11 mouse cellular contexts compared by ENCODE assay signal in genomic region chr3:89179056-89179455, GRCm38 (mm10). TPM values are rescaled to one million over a fixed set of nuclear protein-coding genes. Genes with fewer than 3 reads are reported as not detected.
A peak's percentile ranks its signal among the peaks of the same experiment; 100 is the strongest.
DNase-seq lines count a peak whose midpoint lies in the region; ATAC-seq and TF ChIP-seq lines count a peak whose summit lies in the region.
"Had no signal": no experiment of that assay in that cellular context is flagged by ENCODE, and none has a peak within 500 bp of the region (broad histone marks: within the 10 kb centered on the region; RNA-seq: fewer than 3 reads in every experiment).

No protein-coding gene starts in this region.

- intact Hi-C loops in heart, adult 2 months (cut with DNase I) = loop anchor here (10.0 kb wide), 1 partner anchor 624 kb away; the partner anchor contains the start of genes Lamtor2 and Ubqln4
- intact Hi-C loops in left cerebral cortex, postnatal 14 days (cut with DNase I) = no loop called here

- no peak for TF ChIP-seq CTCF in heart, adult 2 months (IDR thresholded peaks at IDR 0.05)

- H3K27ac ChIP-seq in heart, adult 2 months = no peak overlapping the region
- no peak overlapping the region for H3K27ac ChIP-seq in midbrain, embryonic 13.5 days
- no peak overlapping the region for H3K27ac ChIP-seq in midbrain, embryonic 11.5 days (ENCODE audit: low read depth, low read length)
- no peak overlapping the region for H3K27ac ChIP-seq in midbrain, embryonic 15.5 days

- peak overlapping the region; percentile 91; the same call in 1 of the 2 replicates for H3K4me2 ChIP-seq in midbrain, embryonic 13.5 days (replicated peaks)
- no peak overlapping the region; the same call in 1 of the 2 replicates for H3K4me2 ChIP-seq in midbrain, embryonic 11.5 days
- peak overlapping the region; percentile 92 for H3K4me2 ChIP-seq in midbrain, embryonic 15.5 days

- H3K79me2 ChIP-seq in heart, adult 2 months (replicated peaks; ENCODE audit: control insufficient read depth, insufficient read depth, low read length) = no peaks in the 10 kb centered on the region

- no peaks in the 10 kb centered on the region for H3K27me3 ChIP-seq in heart, adult 2 months (ENCODE audit: control insufficient read depth, insufficient read depth, low read length)
- H3K27me3 ChIP-seq in midbrain, embryonic 13.5 days = no peaks in the 10 kb centered on the region
- H3K27me3 ChIP-seq in midbrain, embryonic 11.5 days (ENCODE audit: control insufficient read depth, insufficient read depth, low read length) = no peaks in the 10 kb centered on the region
- no peaks in the 10 kb centered on the region for H3K27me3 ChIP-seq in midbrain, embryonic 15.5 days (replicated peaks)

- no peak for TF ChIP-seq EP300 in heart, adult 2 months (IDR thresholded peaks at IDR 0.05; ENCODE audit: insufficient read depth, low read depth, low read length)

- 92% methylated on average over 11 of the region's 11 CpGs for WGBS in heart, adult 2 months
- 93% methylated on average over 11 of the region's 11 CpGs for WGBS in midbrain, embryonic 13.5 days
- WGBS in midbrain, embryonic 11.5 days = 94% methylated on average over 11 of the region's 11 CpGs
- WGBS in midbrain, embryonic 15.5 days = 93% methylated on average over 11 of the region's 11 CpGs

- H3K4me3 ChIP-seq in heart, adult 2 months = no peak overlapping the region
- H3K4me3 ChIP-seq in midbrain, embryonic 13.5 days (replicated peaks) = peak overlapping the region; percentile 74
- no peak overlapping the region for H3K4me3 ChIP-seq in midbrain, embryonic 11.5 days (ENCODE audit: low read depth, low read length)
- no peak overlapping the region for H3K4me3 ChIP-seq in midbrain, embryonic 15.5 days

- no peak for ATAC-seq in midbrain, embryonic 13.5 days
- no peak for ATAC-seq in midbrain, embryonic 11.5 days (ENCODE audit: low FRiP score)
- no peak for ATAC-seq in midbrain, embryonic 15.5 days (replicated peaks)

- peaks cover 2% of the 10 kb centered on the region for H3K4me1 ChIP-seq in heart, adult 2 months (ENCODE audit: control insufficient read depth, insufficient read depth, low read length)
- peaks cover 27% of the 10 kb centered on the region for H3K4me1 ChIP-seq in midbrain, embryonic 13.5 days (replicated peaks)
- H3K4me1 ChIP-seq in midbrain, embryonic 11.5 days (ENCODE audit: control insufficient read depth, insufficient read depth, low read length) = peaks cover 14% of the 10 kb centered on the region
- peaks cover 29% of the 10 kb centered on the region for H3K4me1 ChIP-seq in midbrain, embryonic 15.5 days

- H3K9ac ChIP-seq in heart, adult 2 months (ENCODE audit: low read depth, low read length) = 0 out of 2 replicates have a peak overlapping the region, but pooled peaks have one; percentile 11
- H3K9ac ChIP-seq in midbrain, embryonic 13.5 days (replicated peaks) = 0 out of 2 replicates have a peak overlapping the region, but pooled peaks have one; percentile 78
- no peak overlapping the region for H3K9ac ChIP-seq in midbrain, embryonic 11.5 days (ENCODE audit: low read length)
- no peak overlapping the region for H3K9ac ChIP-seq in midbrain, embryonic 15.5 days

- TF ChIP-seq POLR2A in heart, adult 2 months (IDR thresholded peaks at IDR 0.05; ENCODE audit: insufficient read depth, low read depth, low read length) = no peak

- H3K9me3 ChIP-seq in midbrain, embryonic 13.5 days = no peaks in the 10 kb centered on the region
- H3K9me3 ChIP-seq in midbrain, embryonic 11.5 days (ENCODE audit: control insufficient read depth, low read length) = no peaks in the 10 kb centered on the region
- H3K9me3 ChIP-seq in midbrain, embryonic 15.5 days = no peaks in the 10 kb centered on the region

- no peaks in the 10 kb centered on the region; the same call in 1 of the 2 replicates for H3K36me3 ChIP-seq in heart, adult 2 months (ENCODE audit: control insufficient read depth, insufficient read depth, low read length)
- peaks cover 63% of the 10 kb centered on the region for H3K36me3 ChIP-seq in midbrain, embryonic 13.5 days
- peaks cover 22% of the 10 kb centered on the region for H3K36me3 ChIP-seq in midbrain, embryonic 11.5 days (ENCODE audit: control insufficient read depth, insufficient read depth, low read length)
- H3K36me3 ChIP-seq in midbrain, embryonic 15.5 days (replicated peaks) = peaks cover 38% of the 10 kb centered on the region

- DNase-seq in heart, adult 2 months = no peak
- DNase-seq in heart, postnatal 4 days = no peak
- DNase-seq in midbrain, embryonic 11.5 days (ENCODE audit: low spot score, missing footprints) = no peak
- DNase-seq in induced T-regulatory cell, adult 2 months (ENCODE audit: low read depth) = peak; percentile 46
- no peak for DNase-seq in layer of hippocampus, postnatal 36 days
- DNase-seq in left cerebral cortex, postnatal 14 days (ENCODE audit: low spot score in 2 of 2) = no peak
- DNase-seq: adrenal gland, adult 8-10 months; kidney, adult 8-10 months; left cerebral cortex, postnatal 4 days had no signal

RNA-seq across cellular contexts. Expression of gene Scamp3, which starts 1.8 kb away (rescaled TPM):
- 10 to 100 TPM; 44.5 to 54.7 TPM for total RNA-seq in heart, adult 2 months (2021)
- polyA plus RNA-seq in heart, adult 2 months (2012; rRNA removed) = 96.7 and 108 TPM in 2 replicates
- 10 to 100 TPM; 46.7 to 47.3 TPM for total RNA-seq in heart, postnatal 4 days (2021)
- 110 and 116 TPM in 2 replicates for polyA plus RNA-seq in midbrain, embryonic 13.5 days (2015; fragmentation: Nextera tagmentation; extraction: Ambion mirVana)
- polyA plus RNA-seq in midbrain, embryonic 11.5 days (2014; fragmentation: Nextera tagmentation; extraction: Ambion mirVana) = 74.4 and 77.2 TPM in 2 replicates
- polyA plus RNA-seq in midbrain, embryonic 15.5 days (2015; fragmentation: Nextera tagmentation; extraction: Ambion mirVana) = 144 and 146 TPM in 2 replicates
- total RNA-seq in layer of hippocampus, postnatal 36 days (2021) = 10 to 100 TPM; 66.8 to 71.9 TPM
- 10 to 100 TPM; 77.0 to 79.2 TPM for total RNA-seq in left cerebral cortex, postnatal 14 days (2021)

RNA-seq across cellular contexts. Expression of gene Fam189b, which starts 3.9 kb away (rescaled TPM):
- total RNA-seq in heart, adult 2 months (2021) = 1 to 10 TPM; 3.9 to 5.1 TPM
- 12.8 and 18.0 TPM in 2 replicates for polyA plus RNA-seq in heart, adult 2 months (2012; rRNA removed)
- total RNA-seq in heart, postnatal 4 days (2021) = 1 to 10 TPM; 8.8 to 9.0 TPM
- 27.5 and 31.3 TPM in 2 replicates for polyA plus RNA-seq in midbrain, embryonic 13.5 days (2015; fragmentation: Nextera tagmentation; extraction: Ambion mirVana)
- 16.5 and 20.2 TPM in 2 replicates for polyA plus RNA-seq in midbrain, embryonic 11.5 days (2014; fragmentation: Nextera tagmentation; extraction: Ambion mirVana)
- polyA plus RNA-seq in midbrain, embryonic 15.5 days (2015; fragmentation: Nextera tagmentation; extraction: Ambion mirVana) = 33.5 and 37.5 TPM in 2 replicates
- 10 to 100 TPM; 57.8 to 71.0 TPM for total RNA-seq in layer of hippocampus, postnatal 36 days (2021)
- total RNA-seq in left cerebral cortex, postnatal 14 days (2021) = 10 to 100 TPM; 73.5 to 77.2 TPM

RNA-seq across cellular contexts. Expression of gene Clk2, which starts 14.5 kb away (rescaled TPM):
- total RNA-seq in heart, adult 2 months (2021) = 10 to 100 TPM; 15.4 to 18.9 TPM
- 26.5 and 40.4 TPM in 2 replicates for polyA plus RNA-seq in heart, adult 2 months (2012; rRNA removed)
- total RNA-seq in heart, postnatal 4 days (2021) = 10 to 100 TPM; 30.3 to 32.1 TPM
- 24.9 and 32.9 TPM in 2 replicates for polyA plus RNA-seq in midbrain, embryonic 13.5 days (2015; fragmentation: Nextera tagmentation; extraction: Ambion mirVana)
- 24.1 and 29.5 TPM in 2 replicates for polyA plus RNA-seq in midbrain, embryonic 11.5 days (2014; fragmentation: Nextera tagmentation; extraction: Ambion mirVana)
- 22.4 and 26.7 TPM in 2 replicates for polyA plus RNA-seq in midbrain, embryonic 15.5 days (2015; fragmentation: Nextera tagmentation; extraction: Ambion mirVana)
- 10 to 100 TPM; 52.0 to 53.4 TPM for total RNA-seq in layer of hippocampus, postnatal 36 days (2021)
- total RNA-seq in left cerebral cortex, postnatal 14 days (2021) = 10 to 100 TPM; 46.7 TPM

RNA-seq across cellular contexts. Expression of gene Hcn3, which starts 19.1 kb away (rescaled TPM):
- under 1 TPM in 1 of 2 experiments, not detected in 1; 0.25 TPM for total RNA-seq in heart, adult 2 months (2021)
- polyA plus RNA-seq in heart, adult 2 months (2012; rRNA removed) = 0.26 and 0.29 TPM in 2 replicates
- total RNA-seq in heart, postnatal 4 days (2021) = 1 to 10 TPM in 1 of 2 experiments, under 1 TPM in 1; 0.86 to 1.1 TPM
- polyA plus RNA-seq in midbrain, embryonic 13.5 days (2015; fragmentation: Nextera tagmentation; extraction: Ambion mirVana) = 28.9 and 32.3 TPM in 2 replicates
- polyA plus RNA-seq in midbrain, embryonic 11.5 days (2014; fragmentation: Nextera tagmentation; extraction: Ambion mirVana) = 4.5 and 4.7 TPM in 2 replicates
- 59.6 and 59.8 TPM in 2 replicates for polyA plus RNA-seq in midbrain, embryonic 15.5 days (2015; fragmentation: Nextera tagmentation; extraction: Ambion mirVana)
- 10 to 100 TPM; 11.8 to 12.1 TPM for total RNA-seq in layer of hippocampus, postnatal 36 days (2021)
- 10 to 100 TPM; 20.4 to 25.1 TPM for total RNA-seq in left cerebral cortex, postnatal 14 days (2021)

RNA-seq across cellular contexts. Expression of gene Gba, which starts 23.7 kb away (rescaled TPM):
- total RNA-seq in heart, adult 2 months (2021) = 10 to 100 TPM; 19.9 to 20.4 TPM
- 26.3 and 39.2 TPM in 2 replicates for polyA plus RNA-seq in heart, adult 2 months (2012; rRNA removed)
- 10 to 100 TPM; 19.7 to 21.8 TPM for total RNA-seq in heart, postnatal 4 days (2021)
- polyA plus RNA-seq in midbrain, embryonic 13.5 days (2015; fragmentation: Nextera tagmentation; extraction: Ambion mirVana) = 43.5 and 46.7 TPM in 2 replicates
- polyA plus RNA-seq in midbrain, embryonic 11.5 days (2014; fragmentation: Nextera tagmentation; extraction: Ambion mirVana) = 41.4 and 45.9 TPM in 2 replicates
- polyA plus RNA-seq in midbrain, embryonic 15.5 days (2015; fragmentation: Nextera tagmentation; extraction: Ambion mirVana) = 50.3 and 51.0 TPM in 2 replicates
- total RNA-seq in layer of hippocampus, postnatal 36 days (2021) = 10 to 100 TPM; 57.0 to 61.9 TPM
- total RNA-seq in left cerebral cortex, postnatal 14 days (2021) = 10 to 100 TPM; 63.4 to 66.7 TPM

Comparison
In these comparisons a context has a peak if more than half of its experiments do, and no peak if none do; other contexts are left out.
1. H3K9ac ChIP-seq: peak in heart, adult 2 months (single experiment) and midbrain, embryonic 13.5 days (single experiment); none in midbrain, embryonic 11.5 days (single experiment) and midbrain, embryonic 15.5 days (single experiment).
2. RNA of gene Fam189b, which starts 3.9 kb away (total RNA-seq): 73.5 to 77.2 TPM in left cerebral cortex, postnatal 14 days and 57.8 to 71.0 TPM in layer of hippocampus, postnatal 36 days; 8.8 to 9.0 TPM in heart, postnatal 4 days and 3.9 to 5.1 TPM in heart, adult 2 months; every median in the first group is over 4 times any median in the second.